Mouse (Mus musculus) erythroblast, embryonic 14.5 days (primary cell): ENCODE measurements around the gene 6430531B16Rik. TPM values are rescaled to one million over a fixed set of nuclear protein-coding genes. Genes with fewer than 3 reads are reported as not detected.

Experiments
- H3K27me3 ChIP-seq: 2 replicates; pipeline ENCODE4 v1.6.1; 2012; ENCODE audit warnings: inconsistent platforms; ENCODE audit not compliant: control insufficient read depth
- H3K36me3 ChIP-seq: 2 replicates; pipeline ENCODE4 v1.6.1; 2012; ENCODE audit warnings: mild to moderate bottlenecking, inconsistent platforms; ENCODE audit not compliant: control insufficient read depth
- H3K4me1 ChIP-seq: 2 replicates; pipeline ENCODE4 v1.6.1; 2012; ENCODE audit warnings: inconsistent platforms; ENCODE audit not compliant: control insufficient read depth
- H3K4me3 ChIP-seq: replicated peaks from 2 replicates; pipeline ENCODE3; 2012; ENCODE audit warnings: moderate library complexity, mild to moderate bottlenecking, inconsistent platforms
- H3K9me3 ChIP-seq: 2 replicates; pipeline ENCODE4 v1.6.1; 2012; ENCODE audit warnings: low read length, inconsistent platforms, mixed read lengths; ENCODE audit not compliant: control insufficient read depth
- GATA1 ChIP-seq: IDR thresholded peaks from 2 replicates; pipeline ENCODE4 v1.6.1; 2012; ENCODE audit warnings: low read length, inconsistent platforms, mixed read lengths
- TAL1 ChIP-seq: IDR thresholded peaks from 3 replicates; pipeline ENCODE4 v1.6.1; 2012; ENCODE audit warnings: low read length, inconsistent platforms, mixed read lengths
- polyA plus RNA-seq: library from polyadenylated mRNA; stranded (reverse); fragments of >175 nt; gene quantifications from 2 replicates; pipeline ENCODE4 v1.2.3, GENCODE M21; 2012

Gene 6430531B16Rik
- polyA plus RNA-seq, 1 experiment: not detected

GRCm38 (mm10) chr7:139946032-139946431 is 32.5 kb downstream of the 6430531B16Rik start:
- Histone ChIP-seq H3K4me1 (peaks cover 14% of the 10 kb centered on the region), H3K36me3 (no peaks in the 10 kb centered on the region), H3K4me3 (no peak overlapping the region), H3K27me3 (peaks cover 73% of the 10 kb centered on the region), H3K9me3 (peaks cover 4% of the 10 kb centered on the region; the same call in 1 of the 2 replicates)
- TF ChIP-seq TAL1 (no peak), GATA1 (no peak)

GRCm38 (mm10) chr7:139945516-139945915 is 33.0 kb downstream of the 6430531B16Rik start:
- Histone ChIP-seq H3K36me3 (no peaks in the 10 kb centered on the region), H3K4me3 (no peak overlapping the region), H3K27me3 (peaks cover 78% of the 10 kb centered on the region), H3K9me3 (peaks cover 4% of the 10 kb centered on the region; the same call in 1 of the 2 replicates), H3K4me1 (peaks cover 10% of the 10 kb centered on the region)
- TF ChIP-seq GATA1 (no peak), TAL1 (no peak)

GRCm38 (mm10) chr7:139944291-139945240 is 34.0 kb downstream of the 6430531B16Rik start:
- TF ChIP-seq GATA1 (no peak), TAL1 (no peak)
- Histone ChIP-seq H3K27me3 (peaks cover 76% of the 10 kb centered on the region), H3K9me3 (peaks cover 4% of the 10 kb centered on the region; the same call in 1 of the 2 replicates), H3K4me3 (no peak overlapping the region), H3K36me3 (no peaks in the 10 kb centered on the region), H3K4me1 (peaks cover under 1% of the 10 kb centered on the region)

DNA sequence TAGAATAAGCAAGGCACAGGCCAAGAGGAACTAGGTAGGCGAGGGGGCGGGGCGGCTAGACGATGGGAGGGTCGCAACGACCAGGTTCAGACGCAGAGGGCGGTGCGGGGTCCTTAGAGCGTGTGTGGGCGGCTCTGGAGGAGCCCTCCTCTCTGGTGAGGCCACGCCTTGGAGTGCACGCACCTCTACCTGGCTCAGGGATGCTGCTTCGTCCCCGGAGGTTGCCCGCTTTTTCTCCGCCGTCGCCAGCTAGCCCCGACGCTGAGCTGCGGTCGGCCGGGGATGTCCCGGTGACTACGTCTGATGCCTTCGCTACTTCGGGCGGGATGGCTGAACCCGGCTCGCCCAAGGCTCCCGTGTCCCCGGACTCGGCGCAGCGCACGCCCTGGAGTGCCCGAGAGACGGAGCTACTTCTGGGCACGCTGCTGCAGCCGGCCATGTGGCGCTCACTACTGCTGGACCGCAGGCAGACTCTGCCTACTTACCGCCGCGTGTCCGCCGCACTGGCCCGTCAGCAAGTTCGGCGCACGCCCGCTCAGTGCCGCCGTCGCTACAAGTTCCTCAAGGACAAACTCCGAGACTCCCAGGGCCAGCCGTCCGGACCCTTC is 34.8 kb downstream of the 6430531B16Rik start, which contains the start of gene Utf1:
TSS of gene Utf1 (plus strand) at position 116 of the 608 bp plus-strand sequence.
- H3K4me3 ChIP-seq: no peak within 1 kb of the TSS
- H3K36me3 ChIP-seq: no peaks in the 10 kb centered on the region

DNA sequence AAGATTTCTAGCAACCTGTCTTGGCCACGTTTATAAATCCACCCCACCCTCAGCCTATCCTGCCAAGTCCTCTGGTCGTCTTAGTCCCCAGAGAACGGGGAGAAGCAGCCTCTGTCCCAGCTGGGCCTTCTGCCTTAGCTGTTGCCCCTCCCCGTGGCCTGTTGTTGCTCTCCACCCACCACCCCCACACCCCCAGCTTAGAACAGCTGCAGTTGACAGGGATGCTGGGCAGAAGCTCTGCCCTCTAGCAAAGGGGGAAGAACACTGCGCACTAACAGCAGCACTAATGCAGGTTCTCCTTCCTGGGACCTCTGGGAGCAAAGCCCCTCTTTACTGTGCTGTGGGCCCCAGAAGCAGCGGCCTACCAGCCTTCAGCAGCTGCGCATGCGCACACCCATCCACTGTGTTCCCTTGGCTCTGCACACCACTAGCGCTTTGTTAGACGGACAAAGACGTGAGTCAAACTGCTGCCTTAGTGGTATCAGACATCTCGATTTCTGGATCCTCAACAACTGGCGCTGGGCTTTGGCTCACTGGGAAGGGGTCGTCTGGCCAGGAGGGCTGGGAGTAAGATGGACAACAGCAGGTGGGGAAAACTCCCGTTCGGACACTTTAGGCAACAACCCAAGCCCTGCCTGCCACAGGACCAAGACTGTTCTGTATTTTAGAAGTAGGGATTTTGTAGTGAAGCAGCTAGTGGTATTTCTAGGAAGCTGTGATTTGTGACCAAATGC is 37.9 kb downstream of the 6430531B16Rik start:
- Histone ChIP-seq H3K4me1 (no peaks in the 10 kb centered on the region; the same call in 1 of the 2 replicates), H3K9me3 (peaks cover 4% of the 10 kb centered on the region; the same call in 1 of the 2 replicates), H3K27me3 (peaks cover 48% of the 10 kb centered on the region), H3K4me3 (no peak overlapping the region), H3K36me3 (no peaks in the 10 kb centered on the region)
- TF ChIP-seq GATA1: no peak
- no peak for TF ChIP-seq TAL1

More for the DNA sequence above, 34.8 kb downstream of the 6430531B16Rik start, which contains the start of gene Utf1:
- no peaks in the 10 kb centered on the region; the same call in 1 of the 2 replicates for H3K4me1 ChIP-seq
- H3K9me3 ChIP-seq: peaks cover 4% of the 10 kb centered on the region; the same call in 1 of the 2 replicates
- H3K27me3 ChIP-seq: peaks cover 75% of the 10 kb centered on the region
- TF ChIP-seq GATA1: no peak
- no peak for TF ChIP-seq TAL1

DNA sequence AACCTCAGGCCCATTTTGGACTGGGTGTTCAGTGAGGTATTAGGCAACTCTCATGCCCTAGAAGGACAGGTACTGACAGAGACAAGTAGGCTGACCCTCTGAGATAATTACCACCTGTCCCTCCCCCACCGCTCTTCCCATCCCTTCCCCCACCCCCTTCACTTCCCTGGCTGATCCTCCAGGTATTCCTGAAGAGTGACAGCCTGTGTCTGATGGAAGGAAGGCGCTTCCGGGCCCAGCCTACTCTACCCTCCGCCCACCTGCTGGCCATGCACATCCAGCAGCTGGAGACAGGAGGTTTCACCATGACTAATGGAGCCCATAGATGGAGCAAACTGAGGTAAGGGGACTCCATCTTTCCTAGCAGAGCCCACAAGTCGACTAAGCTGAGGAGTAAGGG is 40.7 kb downstream of the 6430531B16Rik start:
- Histone ChIP-seq H3K36me3 (no peaks in the 10 kb centered on the region), H3K4me3 (no peak overlapping the region), H3K9me3 (no peaks in the 10 kb centered on the region), H3K4me1 (no peaks in the 10 kb centered on the region), H3K27me3 (peaks cover 20% of the 10 kb centered on the region)
- TF ChIP-seq TAL1 (no peak), GATA1 (no peak)

GRCm38 (mm10) chr7:139937138-139937537 is 41.4 kb downstream of the 6430531B16Rik start:
- TF ChIP-seq TAL1 (no peak), GATA1 (no peak)
- Histone ChIP-seq H3K4me1 (no peaks in the 10 kb centered on the region), H3K36me3 (no peaks in the 10 kb centered on the region), H3K4me3 (no peak overlapping the region), H3K9me3 (no peaks in the 10 kb centered on the region), H3K27me3 (peaks cover 13% of the 10 kb centered on the region)

DNA sequence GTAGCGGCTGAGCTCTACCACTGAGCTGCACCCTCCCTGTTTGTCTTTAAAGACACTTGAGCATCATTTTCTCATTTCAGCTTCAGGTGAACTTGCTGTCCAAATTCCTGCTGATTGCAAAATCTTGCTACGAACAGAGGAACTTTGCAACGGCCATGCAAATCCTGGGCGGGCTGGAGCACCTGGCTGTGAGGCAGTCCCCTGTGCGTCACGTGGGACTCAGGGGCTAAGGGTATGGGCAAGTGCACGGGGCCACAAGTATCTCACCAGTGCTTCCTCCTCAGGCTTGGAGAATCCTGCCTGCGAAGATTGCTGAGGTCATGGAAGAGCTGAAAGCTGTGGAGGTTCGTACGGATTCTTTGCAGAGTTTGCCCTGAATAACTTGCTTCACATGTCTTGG is 41.9 kb downstream of the 6430531B16Rik start:
- Histone ChIP-seq H3K4me3 (no peak overlapping the region), H3K4me1 (no peaks in the 10 kb centered on the region), H3K27me3 (peaks cover 9% of the 10 kb centered on the region), H3K36me3 (no peaks in the 10 kb centered on the region), H3K9me3 (no peaks in the 10 kb centered on the region)
- TF ChIP-seq TAL1: no peak
- TF ChIP-seq GATA1: no peak
